Mouse (Mus musculus): Measurements from ENCODE around the gene Mindy2.
"Not testable (repeated sequence)": the region's sequence is repeated elsewhere in the genome, so short reads cannot be mapped to it uniquely, and the experiment has no call there.

Gene Mindy2

DNA sequence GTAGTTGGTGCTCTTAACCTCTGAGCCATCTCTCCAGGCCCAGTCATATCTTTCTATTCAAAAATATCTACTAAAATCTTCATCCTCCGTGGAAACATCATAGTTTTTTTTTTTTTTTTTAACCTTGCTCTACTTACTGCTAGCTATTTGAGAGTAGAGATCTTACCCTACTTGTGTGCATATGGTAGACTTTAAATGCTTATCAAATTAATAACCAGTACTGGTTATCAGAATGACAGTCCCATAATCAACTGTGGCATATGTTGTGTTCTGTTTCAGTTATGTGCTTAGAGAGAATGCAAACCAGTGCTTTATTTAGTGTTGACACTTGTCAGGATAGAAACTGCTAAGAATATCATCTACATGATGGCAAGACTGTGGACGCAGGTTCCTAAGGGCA, 78.9 kb downstream of the Mindy2 start:
- DNase-seq, result no peak

DNA sequence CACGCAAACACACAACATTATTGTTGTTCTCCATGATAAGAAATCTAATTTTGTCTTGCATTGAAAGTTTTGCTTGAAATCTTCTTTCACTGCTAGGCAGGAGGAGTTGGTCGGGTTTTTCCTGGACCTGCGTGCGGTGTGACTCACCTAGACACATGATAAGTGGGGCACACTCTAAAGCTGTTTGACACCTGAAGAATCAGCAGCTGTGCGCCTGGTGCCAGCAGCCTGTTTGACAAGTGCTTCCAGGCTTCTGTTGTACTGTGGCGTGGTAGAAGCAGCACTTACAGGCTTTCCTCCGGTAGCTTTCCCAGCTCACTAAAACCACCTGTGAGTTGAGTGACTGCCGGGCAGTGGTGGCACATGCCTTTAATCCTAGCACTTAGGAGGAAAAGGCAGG, 86.6 kb downstream of the Mindy2 start:
- DNase-seq, result no peak

DNA sequence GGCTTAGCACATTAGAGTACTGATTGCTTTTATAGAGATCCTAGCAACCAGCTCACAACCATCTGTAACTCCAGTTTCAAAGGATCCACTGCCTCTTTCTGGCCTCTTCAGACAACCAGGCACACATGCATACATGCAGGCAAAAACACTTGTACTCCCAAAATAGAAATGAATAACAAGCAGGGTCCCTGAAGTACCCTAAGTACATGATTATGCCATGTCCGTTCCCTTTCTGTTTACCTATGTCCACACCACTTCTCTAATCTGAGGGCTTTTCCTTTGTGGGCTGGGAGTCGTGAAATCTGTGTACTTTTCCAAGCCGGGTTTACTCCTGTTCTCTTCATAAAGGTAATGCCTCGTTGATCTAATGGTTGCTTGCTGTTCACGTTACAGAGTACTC, 89.3 kb downstream of the Mindy2 start:
- DNase-seq, result no peak

DNA sequence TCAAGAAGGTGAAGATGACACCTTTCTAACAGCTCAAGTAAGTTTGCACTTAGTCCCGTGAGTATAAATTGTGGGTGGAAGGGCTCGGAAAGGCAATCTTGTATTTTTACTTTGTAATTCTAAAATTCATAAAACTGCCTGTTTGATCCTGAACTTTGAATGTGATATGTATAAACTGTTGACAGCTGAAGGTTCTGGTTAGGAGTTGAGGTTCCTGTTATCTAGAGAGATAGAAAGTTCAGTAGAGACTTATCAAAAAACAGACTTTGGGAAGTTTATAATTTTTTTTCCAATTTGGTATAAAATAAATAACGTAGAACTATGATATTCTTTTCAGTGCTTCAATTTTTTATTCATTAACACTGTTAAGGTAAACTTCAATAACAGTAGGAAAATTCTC, 94.1 kb downstream of the Mindy2 start:
- DNase-seq, result no peak

DNA sequence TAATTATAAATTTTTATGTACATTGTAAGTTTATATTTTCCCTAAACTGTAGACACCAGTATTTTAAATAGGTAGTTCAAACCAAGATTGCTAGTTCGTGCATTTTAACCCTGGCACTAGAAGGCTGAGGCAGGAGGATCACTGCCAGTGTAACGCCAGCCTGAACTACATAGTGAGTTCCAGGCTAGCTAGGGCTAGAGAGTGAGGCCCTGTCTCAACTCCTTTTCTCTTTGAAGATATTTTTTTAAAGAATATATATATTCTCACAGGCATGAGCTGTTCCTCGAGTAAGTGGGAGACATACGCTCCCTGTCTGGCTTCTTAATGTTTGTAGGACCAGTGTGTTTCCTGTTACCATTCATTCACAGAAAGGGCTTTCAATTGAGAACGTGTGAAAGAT, 100.2 kb downstream of the Mindy2 start:
- no peak for DNase-seq

DNA sequence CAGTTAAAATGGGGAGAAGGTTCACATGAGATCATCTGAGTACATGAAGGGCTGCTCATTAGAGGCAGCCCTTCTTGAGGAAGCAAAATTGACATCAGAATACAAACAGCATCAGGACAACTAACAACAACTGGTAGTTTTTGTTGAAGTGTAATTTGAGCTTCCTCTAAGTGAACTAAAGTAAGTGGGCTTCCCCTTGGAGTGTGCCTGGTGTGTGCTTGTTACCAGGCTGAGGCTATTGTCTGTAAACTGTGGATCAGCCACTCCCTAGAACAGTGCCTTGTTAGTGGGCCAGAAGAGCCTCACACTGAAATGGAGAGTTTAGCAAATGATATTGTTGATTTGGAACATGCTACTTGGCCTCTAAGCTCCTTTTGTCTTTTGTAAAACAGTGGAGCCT, 101.5 kb downstream of the Mindy2 start:
- no peak for DNase-seq

DNA sequence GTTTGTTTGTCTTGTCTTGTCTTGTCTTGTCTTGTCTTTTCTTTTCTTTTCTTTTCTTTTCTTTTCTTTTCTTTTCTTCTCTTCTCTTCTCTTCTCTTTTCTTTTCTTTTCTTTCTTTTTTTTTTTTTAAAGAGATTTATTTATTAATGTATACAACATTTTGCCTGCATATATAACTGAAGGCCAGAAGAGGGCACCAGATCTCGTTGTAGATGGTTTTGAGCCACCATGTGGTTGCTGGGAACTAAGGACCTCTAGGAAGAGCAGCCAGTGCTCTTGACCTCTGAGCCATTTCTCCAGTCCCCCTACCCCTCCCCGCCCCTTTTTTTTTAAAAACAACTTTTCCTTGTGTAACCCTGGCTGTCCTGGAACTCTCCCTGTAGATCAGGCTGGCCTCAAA, 104.7 kb downstream of the Mindy2 start:
- DNase-seq, result not testable (repeated sequence)

DNA sequence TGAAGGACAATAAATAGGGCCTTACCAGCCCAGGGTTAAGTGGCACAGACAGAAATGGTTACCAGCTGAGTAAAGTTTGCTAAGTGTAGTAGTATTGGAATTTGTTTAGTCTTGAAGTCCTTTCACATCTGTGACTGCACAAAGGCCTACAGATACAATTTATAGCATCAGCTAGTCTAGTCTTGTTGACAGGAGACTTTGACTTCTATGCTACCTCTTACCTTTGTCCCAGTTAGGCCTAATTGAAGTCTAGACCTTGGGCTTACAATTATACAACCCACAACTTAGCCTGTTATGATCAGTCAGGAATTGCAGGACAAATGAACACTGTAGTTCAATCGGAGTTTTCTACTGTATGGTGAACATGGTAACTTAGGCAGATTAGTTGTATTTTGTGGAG, 105.5 kb downstream of the Mindy2 start:
- no peak for DNase-seq

Measured in kidney, postnatal 4 days (tissue).